Mouse (Mus musculus): ENCODE results near the gene Igf2bp3. TPM values are rescaled to one million over a fixed set of nuclear protein-coding genes. Genes with fewer than 3 reads are reported as not detected.

Gene Igf2bp3
- polyA plus RNA-seq, 1 experiment from 2014 or later = 96.8 TPM

DNA sequence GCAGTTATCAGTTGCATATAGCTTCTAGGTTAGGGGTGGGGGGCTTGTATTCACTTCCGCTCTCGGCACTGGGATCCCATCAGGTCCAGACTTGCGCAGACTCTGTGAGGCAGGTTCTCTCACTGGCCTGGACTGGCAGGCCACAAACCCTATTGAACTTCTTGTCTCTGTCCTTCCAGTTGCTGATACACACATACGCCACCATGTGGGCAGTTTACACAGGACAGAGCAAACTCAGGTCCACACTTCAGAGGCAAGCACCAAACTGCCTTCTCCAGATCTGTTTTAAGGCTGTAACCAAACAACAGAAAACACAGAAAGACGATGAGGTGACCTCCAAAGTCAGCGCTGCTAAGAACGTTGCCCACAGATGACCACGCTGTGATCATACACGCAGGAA is 72.3 kb downstream of the Igf2bp3 start:
- H3K9ac ChIP-seq = no peak overlapping the region
- H3K27me3 ChIP-seq (replicated peaks) = no peaks in the 10 kb centered on the region
- no peak for ATAC-seq
- no peaks in the 10 kb centered on the region for H3K36me3 ChIP-seq
- 82% methylated on average over 9 of the region's 9 CpGs for WGBS
- H3K27ac ChIP-seq = no peak overlapping the region
- no peak overlapping the region for H3K4me2 ChIP-seq (replicated peaks)
- no peak overlapping the region for H3K4me3 ChIP-seq (replicated peaks)
- no peaks in the 10 kb centered on the region for H3K9me3 ChIP-seq
- H3K4me1 ChIP-seq (replicated peaks) = peaks cover 6% of the 10 kb centered on the region; the same call in 1 of the 2 replicates

DNA sequence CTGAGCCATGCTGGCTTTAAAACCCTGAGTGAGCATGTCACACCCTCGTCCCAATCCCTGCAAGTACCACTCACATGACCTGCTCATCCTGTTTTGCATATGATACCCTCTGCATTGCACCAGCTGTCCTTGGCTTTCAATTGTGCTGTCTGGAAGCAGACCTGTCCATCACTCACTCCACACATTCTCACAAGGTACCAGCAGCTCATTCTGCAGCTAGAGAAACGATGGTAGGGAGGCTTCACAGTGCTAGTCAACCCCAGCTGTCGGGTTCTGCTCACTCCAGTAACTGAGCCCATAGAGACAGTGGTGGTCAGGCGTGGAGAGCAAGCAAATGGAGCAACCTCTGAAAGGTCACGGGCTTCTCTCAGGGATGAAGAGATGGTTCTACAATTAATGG is 73.6 kb downstream of the Igf2bp3 start:
- peaks cover 3% of the 10 kb centered on the region; the same call in 1 of the 2 replicates for H3K4me1 ChIP-seq (replicated peaks)
- no peak overlapping the region for H3K4me2 ChIP-seq (replicated peaks)
- no peak for ATAC-seq
- no peak overlapping the region for H3K9ac ChIP-seq
- 80% methylated on average over 5 of the region's 5 CpGs for WGBS
- no peak overlapping the region for H3K4me3 ChIP-seq (replicated peaks)
- H3K9me3 ChIP-seq = no peaks in the 10 kb centered on the region
- no peaks in the 10 kb centered on the region for H3K27me3 ChIP-seq (replicated peaks)
- H3K36me3 ChIP-seq = no peaks in the 10 kb centered on the region
- H3K27ac ChIP-seq = no peak overlapping the region

- peak; percentile 36 for ATAC-seq
- no peak overlapping the region for H3K27ac ChIP-seq
- no peak overlapping the region for H3K4me2 ChIP-seq (replicated peaks)
Observed at GRCm38 (mm10) chr6:49138159-49139051, 76.4 kb downstream of the Igf2bp3 start.

GRCm38 (mm10) chr6:49136739-49137138 is 78.0 kb downstream of the Igf2bp3 start:
- Histone ChIP-seq H3K27ac (no peak overlapping the region), H3K4me1 (replicated peaks) (peaks cover 11% of the 10 kb centered on the region), H3K27me3 (replicated peaks) (no peaks in the 10 kb centered on the region), H3K9ac (no peak overlapping the region), H3K9me3 (no peaks in the 10 kb centered on the region), H3K4me2 (replicated peaks) (no peak overlapping the region), H3K4me3 (replicated peaks) (no peak overlapping the region), H3K36me3 (no peaks in the 10 kb centered on the region)
- WGBS = 72% methylated on average over 5 of the region's 5 CpGs
- ATAC-seq = no peak

More at GRCm38 (mm10) chr6:49138159-49139051, 76.4 kb downstream of the Igf2bp3 start:
- H3K9me3 ChIP-seq = no peaks in the 10 kb centered on the region
- H3K4me3 ChIP-seq (replicated peaks) = no peak overlapping the region
- no peak overlapping the region for H3K9ac ChIP-seq
- peaks cover 11% of the 10 kb centered on the region for H3K4me1 ChIP-seq (replicated peaks)
- H3K36me3 ChIP-seq = no peaks in the 10 kb centered on the region
- 73% methylated on average over 17 of the region's 17 CpGs for WGBS
- H3K27me3 ChIP-seq (replicated peaks) = no peaks in the 10 kb centered on the region

DNA sequence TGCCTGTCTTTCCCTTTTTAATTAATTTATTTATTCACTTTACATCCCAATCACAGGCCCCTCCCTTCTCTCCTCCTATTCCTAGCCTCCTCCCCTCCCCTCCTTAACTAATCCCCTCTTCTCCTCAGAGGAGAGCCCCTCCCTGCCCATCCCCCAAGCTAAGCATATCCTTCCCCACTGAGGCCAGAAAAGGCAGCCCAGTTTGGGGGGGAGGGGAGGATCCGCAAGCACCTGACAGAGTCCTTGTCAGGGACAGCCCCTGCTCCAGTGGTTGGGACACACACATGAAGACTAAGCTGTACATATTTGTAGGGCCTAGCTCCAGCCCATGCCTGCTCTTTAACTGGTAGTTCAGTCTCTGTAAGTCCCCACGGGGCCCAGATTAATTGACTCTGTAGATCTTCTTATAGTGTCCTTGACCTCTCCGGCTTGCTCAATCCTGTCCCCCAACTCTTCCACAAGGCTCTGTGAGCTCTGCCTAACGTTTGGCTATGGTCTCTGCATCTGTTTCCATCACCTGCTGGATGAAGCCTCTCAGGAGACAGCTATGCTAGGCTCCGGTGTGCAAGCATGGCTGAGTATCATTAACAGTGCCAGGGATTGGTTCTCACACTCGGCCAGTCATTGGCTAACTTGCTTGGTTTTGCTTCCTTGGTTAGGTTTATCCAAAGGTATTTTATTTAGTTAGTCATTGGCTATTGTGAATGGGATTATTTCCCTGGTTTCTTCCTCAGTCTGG is 82.2 kb downstream of the Igf2bp3 start:
- Histone ChIP-seq H3K4me1 (replicated peaks) (peaks cover 9% of the 10 kb centered on the region), H3K9ac (no peak overlapping the region), H3K4me2 (replicated peaks) (no peak overlapping the region), H3K27ac (no peak overlapping the region), H3K27me3 (replicated peaks) (no peaks in the 10 kb centered on the region), H3K36me3 (no peaks in the 10 kb centered on the region), H3K4me3 (replicated peaks) (no peak overlapping the region), H3K9me3 (no peaks in the 10 kb centered on the region)
- ATAC-seq = no peak
- WGBS = 59% methylated on average over 6 of the region's 6 CpGs

GRCm38 (mm10) chr6:49131855-49132254 is 82.9 kb downstream of the Igf2bp3 start:
- Histone ChIP-seq H3K4me2 (replicated peaks) (no peak overlapping the region), H3K4me3 (replicated peaks) (no peak overlapping the region), H3K9ac (no peak overlapping the region), H3K27me3 (replicated peaks) (no peaks in the 10 kb centered on the region), H3K27ac (no peak overlapping the region), H3K4me1 (replicated peaks) (peaks cover 9% of the 10 kb centered on the region), H3K36me3 (no peaks in the 10 kb centered on the region), H3K9me3 (no peaks in the 10 kb centered on the region)
- no peak for ATAC-seq
- 91% methylated on average over 9 of the region's 9 CpGs for WGBS

DNA sequence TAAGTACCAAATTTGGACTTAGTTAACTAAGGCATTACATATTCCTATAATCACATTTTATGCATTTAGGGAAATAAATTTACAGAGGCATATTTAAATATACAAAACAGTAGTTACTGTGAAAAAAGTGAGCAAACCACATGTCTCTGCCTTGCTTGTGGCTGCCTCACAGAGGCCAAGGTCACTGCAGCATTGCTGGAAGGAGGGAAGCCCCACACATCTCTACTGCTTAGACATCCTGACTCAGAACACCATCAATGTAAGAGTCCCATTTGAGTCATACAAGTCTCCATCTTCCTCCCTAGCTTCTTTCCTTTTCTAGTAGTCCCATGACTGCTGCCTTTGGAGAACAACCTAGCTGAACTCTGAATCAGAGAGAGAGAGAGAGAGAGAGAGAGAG is 84.4 kb downstream of the Igf2bp3 start:
- Histone ChIP-seq H3K4me3 (replicated peaks) (no peak overlapping the region), H3K4me1 (replicated peaks) (peaks cover 6% of the 10 kb centered on the region; the same call in 1 of the 2 replicates), H3K36me3 (no peaks in the 10 kb centered on the region; the same call in 1 of the 2 replicates), H3K9ac (no peak overlapping the region), H3K27ac (no peak overlapping the region), H3K4me2 (replicated peaks) (no peak overlapping the region), H3K9me3 (no peaks in the 10 kb centered on the region), H3K27me3 (replicated peaks) (no peaks in the 10 kb centered on the region)
- no peak for ATAC-seq

DNA sequence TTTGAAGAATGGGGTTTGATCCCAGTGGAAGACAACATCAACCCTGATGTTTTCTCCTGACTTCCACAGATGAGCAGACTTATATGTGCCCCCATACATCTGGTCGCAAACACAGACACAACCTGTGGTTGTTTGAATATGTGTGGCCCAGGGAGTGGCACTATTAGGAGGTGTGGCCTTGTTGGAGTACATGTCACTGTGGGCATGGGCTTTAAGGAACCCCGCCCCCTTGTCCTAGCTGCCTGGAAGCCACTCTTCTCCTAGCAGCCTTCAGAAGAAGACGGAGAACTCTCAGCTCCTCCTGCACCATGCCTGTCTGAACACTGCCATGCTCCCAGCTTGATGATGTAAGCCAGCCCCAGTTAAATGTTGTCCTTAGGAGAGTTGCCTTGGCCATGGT is 94.4 kb downstream of the Igf2bp3 start:
- Histone ChIP-seq H3K4me2 (replicated peaks) (no peak overlapping the region), H3K27me3 (replicated peaks) (no peaks in the 10 kb centered on the region), H3K36me3 (no peaks in the 10 kb centered on the region; the same call in 1 of the 2 replicates), H3K27ac (no peak overlapping the region), H3K9ac (no peak overlapping the region), H3K4me1 (replicated peaks) (0 out of 2 replicates have a peak, but pooled peaks cover 5% of the 10 kb centered on the region), H3K4me3 (replicated peaks) (no peak overlapping the region), H3K9me3 (no peaks in the 10 kb centered on the region)
- peak; percentile 43; the same call in 1 of the 2 replicates for ATAC-seq
- 78% methylated on average over 3 of the region's 3 CpGs for WGBS

- Histone ChIP-seq H3K4me3 (replicated peaks) (no peak overlapping the region), H3K36me3 (no peaks in the 10 kb centered on the region), H3K27ac (peak overlapping the region; percentile 8; the same call in 1 of the 2 replicates), H3K27me3 (replicated peaks) (no peaks in the 10 kb centered on the region), H3K4me2 (replicated peaks) (no peak overlapping the region), H3K9ac (no peak overlapping the region), H3K4me1 (replicated peaks) (0 out of 2 replicates have a peak, but pooled peaks cover 5% of the 10 kb centered on the region), H3K9me3 (no peaks in the 10 kb centered on the region)
- 48% methylated on average over 1 of the region's 1 CpGs for WGBS
- ATAC-seq = peak; percentile 49; the same call in 1 of the 2 replicates
Observed at GRCm38 (mm10) chr6:49119462-49120135, 95.2 kb downstream of the Igf2bp3 start.

- H3K27ac ChIP-seq = no peak overlapping the region
- H3K27me3 ChIP-seq (replicated peaks) = no peaks in the 10 kb centered on the region
- 0 out of 2 replicates have a peak, but pooled peaks cover 5% of the 10 kb centered on the region for H3K4me1 ChIP-seq (replicated peaks)
- no peak overlapping the region for H3K4me3 ChIP-seq (replicated peaks)
- no peaks in the 10 kb centered on the region for H3K36me3 ChIP-seq
- H3K9ac ChIP-seq = no peak overlapping the region
- no peaks in the 10 kb centered on the region for H3K9me3 ChIP-seq
- no peak for ATAC-seq
- no peak overlapping the region for H3K4me2 ChIP-seq (replicated peaks)
- 70% methylated on average over 8 of the region's 8 CpGs for WGBS
Observed at GRCm38 (mm10) chr6:49118446-49118845, 96.3 kb downstream of the Igf2bp3 start.

DNA sequence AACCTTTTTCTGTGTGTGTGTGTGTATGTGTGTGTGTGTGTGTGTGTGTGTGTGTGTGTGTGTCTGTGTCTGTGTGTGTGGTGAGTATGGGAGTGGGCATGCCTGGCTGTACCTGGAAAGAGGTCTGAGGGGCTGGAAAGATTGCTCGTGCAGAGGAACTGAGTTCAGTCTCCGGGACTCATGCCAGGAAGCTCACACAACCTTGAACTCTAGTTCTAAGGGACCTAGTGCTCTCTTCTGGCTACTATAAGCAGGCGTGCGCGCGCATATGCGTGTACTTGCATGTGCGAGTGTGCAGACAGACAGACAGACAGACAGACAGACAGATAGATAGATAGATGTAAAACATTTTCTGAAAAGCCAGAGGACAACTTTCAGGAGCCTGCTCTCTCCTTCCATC is 98.5 kb downstream of the Igf2bp3 start:
- Histone ChIP-seq H3K9ac (no peak overlapping the region), H3K27me3 (replicated peaks) (no peaks in the 10 kb centered on the region), H3K4me1 (replicated peaks) (0 out of 2 replicates have a peak, but pooled peaks cover 5% of the 10 kb centered on the region), H3K4me3 (replicated peaks) (no peak overlapping the region), H3K36me3 (no peaks in the 10 kb centered on the region), H3K27ac (no peak overlapping the region), H3K4me2 (replicated peaks) (no peak overlapping the region), H3K9me3 (no peaks in the 10 kb centered on the region)
- no peak for ATAC-seq
- WGBS = 93% methylated on average over 8 of the region's 8 CpGs

- Histone ChIP-seq H3K4me1 (replicated peaks) (0 out of 2 replicates have a peak, but pooled peaks cover 5% of the 10 kb centered on the region), H3K4me2 (replicated peaks) (no peak overlapping the region), H3K27ac (no peak overlapping the region), H3K36me3 (no peaks in the 10 kb centered on the region), H3K4me3 (replicated peaks) (no peak overlapping the region), H3K9ac (no peak overlapping the region), H3K9me3 (no peaks in the 10 kb centered on the region), H3K27me3 (replicated peaks) (no peaks in the 10 kb centered on the region)
- 83% methylated on average over 5 of the region's 5 CpGs for WGBS
- ATAC-seq = no peak
Observed at GRCm38 (mm10) chr6:49115550-49115949, 99.2 kb downstream of the Igf2bp3 start.

Measured in intestine, embryonic 15.5 days (tissue).